Mouse (Mus musculus) neutrophil, adult 5-6 weeks (primary cell): ENCODE data around the gene Rasip1. TPM values are rescaled to one million over a fixed set of nuclear protein-coding genes. Genes with fewer than 3 reads are reported as not detected.
"Not testable (repeated sequence)": the region's sequence is repeated elsewhere in the genome, so short reads cannot be mapped to it uniquely, and the experiment has no call there.

ENCODE experiments used
- ATAC-seq: fragments of 151-379, 151-347 bp; 2 replicates; pipeline ENCODE4 v1.8.0; 2017; ENCODE audit warnings: mild to moderate bottlenecking, moderate TSS enrichment; ENCODE audit not compliant: insufficient number of reproducible peaks, poor library complexity, low FRiP score, severe bottlenecking; ENCODE audit errors: extremely low read depth
- total RNA-seq: library from RNA; stranded (forward); fragments of 200-1000 nt; gene quantifications from 2 replicates; pipeline ENCODE4 v1.2.3, GENCODE M21; 2017

The Rasip1 gene
- total RNA-seq, 1 experiment from 2014 or later = 2.4 TPM

DNA sequence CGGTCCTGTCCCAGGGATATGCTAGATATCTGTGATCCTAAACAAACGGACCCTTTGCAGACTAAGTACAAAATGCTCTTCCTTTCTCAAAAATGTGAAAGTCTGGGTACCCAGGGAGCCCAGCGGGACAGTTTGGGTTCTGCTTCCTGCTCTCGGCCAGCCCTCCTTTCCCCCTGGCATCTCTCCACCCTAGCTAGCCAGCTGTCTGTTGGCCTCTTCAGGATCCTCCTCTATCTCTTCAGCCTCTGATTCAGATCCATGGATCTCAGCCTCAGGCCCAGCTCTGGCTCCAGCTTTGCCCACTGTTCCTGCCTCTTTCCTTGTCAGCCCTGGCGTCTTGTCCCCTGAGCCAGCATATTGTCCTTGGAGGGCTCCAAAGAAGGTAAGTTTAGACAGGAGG is 14.8 kb downstream of the Rasip1 start:
- ATAC-seq = no peak

GRCm38 (mm10) chr7:45642503-45643255 is 15.4 kb downstream of the Rasip1 start:
- ATAC-seq = no peak

- ATAC-seq = peak; percentile 51; the same call in 1 of the 2 replicates
Measured at GRCm38 (mm10) chr7:45643441-45644178, 16.3 kb downstream of the Rasip1 start.

GRCm38 (mm10) chr7:45644183-45644582 is 16.9 kb downstream of the Rasip1 start:
- no peak for ATAC-seq

DNA sequence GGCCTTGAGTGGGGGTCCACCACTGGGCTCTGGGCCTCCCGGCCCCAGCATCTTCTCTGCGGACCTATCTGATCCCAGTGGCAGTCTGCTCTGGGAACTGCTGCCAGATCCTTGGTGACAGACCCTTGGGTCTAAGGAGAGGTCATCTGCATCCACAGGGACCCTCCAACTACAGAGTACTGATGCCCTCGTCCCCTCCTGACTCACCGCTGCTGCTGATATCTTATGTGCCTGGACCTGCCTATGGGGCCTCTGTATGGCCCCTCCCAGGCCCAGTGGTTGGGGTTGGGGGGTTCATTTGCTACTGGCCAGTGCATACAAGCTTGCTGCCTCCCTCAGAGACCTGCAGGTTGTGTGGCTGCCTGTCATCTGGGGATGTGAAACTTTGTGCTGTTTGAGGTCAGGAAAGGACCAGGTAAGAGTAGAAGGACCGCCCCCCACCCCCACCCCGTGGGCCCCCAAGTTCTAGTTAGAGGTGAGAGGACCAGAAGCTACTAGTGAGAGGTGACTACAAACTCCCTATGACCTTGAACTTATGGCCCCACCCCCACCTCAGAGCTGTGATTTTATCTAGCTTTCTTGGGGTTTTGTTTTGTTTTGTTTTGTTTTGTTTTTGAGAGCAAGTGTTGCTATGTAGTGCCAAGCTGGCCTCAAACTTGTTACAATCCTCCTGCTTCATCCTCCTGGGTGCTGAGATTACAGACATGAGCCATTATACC is 17.7 kb downstream of the Rasip1 start:
- ATAC-seq = no peak

GRCm38 (mm10) chr7:45645591-45645971 is 18.3 kb downstream of the Rasip1 start:
- no peak for ATAC-seq

GRCm38 (mm10) chr7:45646671-45647070 is 19.4 kb downstream of the Rasip1 start:
- ATAC-seq = no peak

GRCm38 (mm10) chr7:45649351-45649750 is 22.1 kb downstream of the Rasip1 start:
- no peak for ATAC-seq

DNA sequence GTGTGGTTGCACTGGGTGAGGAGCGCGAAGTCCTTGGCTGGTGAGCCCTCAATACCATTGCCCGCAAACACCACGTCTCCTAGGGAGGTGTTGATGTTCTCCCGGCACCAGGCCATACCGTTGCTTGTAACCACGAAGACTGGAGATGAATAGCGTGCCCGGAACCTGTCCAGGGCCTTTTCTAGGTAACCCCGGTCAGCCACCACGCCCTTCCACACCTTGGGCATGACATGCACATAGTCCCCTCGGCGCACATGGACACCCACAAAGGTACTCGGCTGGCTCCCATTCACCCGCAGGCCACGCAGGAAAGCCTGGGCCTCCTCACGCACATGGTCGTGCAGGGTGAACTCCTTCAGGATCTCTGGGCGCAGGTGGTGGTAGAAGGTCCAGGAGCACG is 23.2 kb downstream of the Rasip1 start:
- not testable (repeated sequence) for ATAC-seq

GRCm38 (mm10) chr7:45654424-45655047 is 27.2 kb downstream of the Rasip1 start:
- no peak for ATAC-seq

DNA sequence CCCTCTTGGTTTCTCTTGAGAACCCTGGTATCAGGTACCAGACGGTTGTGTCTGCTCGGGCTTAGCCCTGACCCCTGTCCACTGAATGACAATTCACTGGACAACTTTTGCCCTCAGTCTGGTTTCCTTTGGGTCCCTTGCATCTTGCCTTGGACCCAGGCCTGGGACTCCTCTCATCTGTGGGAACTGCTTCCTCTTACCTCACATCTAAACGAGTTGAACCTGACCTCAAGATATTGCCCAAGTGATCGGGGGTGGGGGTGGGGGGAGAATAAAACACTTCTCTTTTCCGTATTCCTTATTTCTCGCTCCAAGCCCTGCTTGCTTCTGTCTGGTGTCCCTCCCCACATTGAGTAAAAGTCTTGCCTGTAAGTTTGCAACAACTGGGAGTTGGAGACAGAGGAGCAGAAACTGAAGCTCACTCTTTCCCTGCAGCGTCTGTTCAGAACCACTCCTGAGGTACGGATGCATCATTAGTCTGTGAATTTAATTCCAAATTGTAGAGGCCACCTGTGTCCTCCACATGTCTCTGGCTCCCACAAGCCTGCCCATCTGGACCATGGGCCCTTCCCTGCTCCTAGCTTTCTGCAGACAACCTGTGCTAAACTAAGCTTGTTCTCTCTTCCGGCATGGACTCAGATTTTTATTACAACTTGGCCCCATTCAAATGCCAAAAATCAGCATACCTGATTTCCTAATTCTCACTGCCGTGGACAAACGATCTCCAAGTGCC is 33.6 kb downstream of the Rasip1 start:
- peak; percentile 90 for ATAC-seq

- not testable (repeated sequence) for ATAC-seq
Measured at GRCm38 (mm10) chr7:45661702-45662101, 34.4 kb downstream of the Rasip1 start.

DNA sequence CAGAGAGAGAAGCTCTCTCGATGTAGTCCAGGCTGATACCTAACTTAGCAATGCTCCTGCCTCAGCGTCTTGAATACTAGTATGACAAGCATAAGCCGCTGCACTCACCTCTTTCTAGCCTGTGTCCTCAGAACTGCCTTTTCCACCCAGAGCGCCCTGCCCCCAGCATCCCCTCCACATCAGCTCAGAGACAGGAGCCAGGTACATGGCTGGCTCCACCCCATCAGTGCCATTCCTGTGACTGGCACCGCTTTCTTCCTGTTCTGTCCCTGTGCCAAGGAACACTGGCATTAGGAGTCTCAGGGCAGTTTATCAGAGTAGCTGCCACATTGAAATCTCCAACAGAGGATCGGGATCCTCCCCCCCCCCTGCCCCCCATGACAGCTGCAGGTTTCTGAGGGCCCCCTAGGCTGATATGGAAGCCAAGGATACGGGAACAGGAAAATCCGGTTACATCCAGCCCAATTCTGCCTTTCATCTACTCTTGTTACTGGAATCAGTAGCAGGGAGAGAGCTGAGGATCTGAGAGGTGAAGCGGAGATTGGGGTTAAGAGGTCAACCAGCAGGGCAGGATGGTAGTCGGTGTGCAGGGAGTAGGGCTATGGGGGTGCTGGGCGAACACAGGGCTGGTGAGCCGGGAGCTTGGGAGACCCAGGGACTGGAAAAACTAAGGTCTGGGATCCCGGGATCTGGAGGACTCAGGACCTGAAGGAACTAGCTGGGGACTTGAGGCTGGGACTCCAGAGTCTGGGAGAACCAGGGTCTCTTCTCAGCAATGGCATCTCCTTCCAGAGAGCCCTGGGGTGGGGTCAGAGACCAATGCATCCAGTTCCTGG is 38.2 kb downstream of the Rasip1 start:
- ATAC-seq = no peak

- no peak for ATAC-seq
Measured at GRCm38 (mm10) chr7:45666161-45666560, 38.9 kb downstream of the Rasip1 start, which contains the start of gene Fut2. TSS of gene Fut2 (minus strand) at chr7:45666394.

- no peak for ATAC-seq
Measured at GRCm38 (mm10) chr7:45667761-45668160, 40.5 kb downstream of the Rasip1 start.

DNA sequence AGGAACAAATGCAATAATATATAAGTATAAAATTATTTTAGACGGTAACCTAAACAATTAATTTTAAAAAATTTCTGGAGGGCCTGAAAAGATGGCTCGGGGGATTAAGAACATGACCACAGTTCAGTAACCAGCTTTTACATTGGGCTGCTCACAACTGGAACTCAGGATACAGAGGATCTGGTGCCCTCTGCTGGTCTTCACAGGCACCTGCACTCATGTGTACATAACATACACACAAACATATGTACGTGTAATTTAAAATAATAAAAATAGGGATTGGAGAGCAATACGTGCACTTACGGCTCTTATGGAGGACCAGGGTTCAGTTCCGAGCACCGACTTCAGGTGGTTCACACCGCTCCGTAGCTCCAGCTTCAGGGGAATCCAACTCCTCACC is 41.6 kb downstream of the Rasip1 start:
- peak; percentile 63; the same call in 1 of the 2 replicates for ATAC-seq

GRCm38 (mm10) chr7:45677627-45678295 is 50.5 kb downstream of the Rasip1 start:
- no peak for ATAC-seq
